Mouse (Mus musculus): ENCODE measurements around the gene Bub1b. TPM values are rescaled to one million over a fixed set of nuclear protein-coding genes. Genes with fewer than 3 reads are reported as not detected.

Bub1b gene
- total RNA-seq, 2 experiments from 2014 or later: 9.2 to 15.6 TPM

DNA sequence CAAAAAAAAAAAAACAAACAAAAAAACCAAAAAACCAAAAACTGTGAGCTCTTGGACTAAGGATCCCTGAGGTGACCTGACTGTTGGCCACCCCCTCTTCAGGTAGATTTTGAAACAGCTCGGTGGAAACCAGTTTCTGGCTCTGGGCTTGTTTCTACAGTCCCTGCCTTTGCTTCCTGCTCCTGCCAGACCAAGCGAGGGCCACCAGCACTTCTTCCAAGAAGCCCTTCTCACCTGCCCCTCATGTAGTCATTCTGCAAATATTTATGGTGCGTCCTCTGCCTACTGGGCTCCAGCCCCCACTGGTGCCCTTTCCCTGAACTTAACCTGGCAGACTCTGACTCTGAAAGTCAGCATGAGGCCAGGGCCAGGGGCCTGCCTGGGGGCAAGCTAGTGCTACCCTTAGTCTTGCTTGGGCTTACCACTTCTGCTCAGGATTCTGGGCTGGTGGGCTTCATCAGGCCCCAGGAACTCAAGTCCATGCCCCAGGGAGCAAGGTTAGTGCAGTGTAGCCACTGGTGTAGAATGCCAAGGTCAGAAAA, 67.0 kb downstream of the Bub1b start:
- DNase-seq: no peak

DNA sequence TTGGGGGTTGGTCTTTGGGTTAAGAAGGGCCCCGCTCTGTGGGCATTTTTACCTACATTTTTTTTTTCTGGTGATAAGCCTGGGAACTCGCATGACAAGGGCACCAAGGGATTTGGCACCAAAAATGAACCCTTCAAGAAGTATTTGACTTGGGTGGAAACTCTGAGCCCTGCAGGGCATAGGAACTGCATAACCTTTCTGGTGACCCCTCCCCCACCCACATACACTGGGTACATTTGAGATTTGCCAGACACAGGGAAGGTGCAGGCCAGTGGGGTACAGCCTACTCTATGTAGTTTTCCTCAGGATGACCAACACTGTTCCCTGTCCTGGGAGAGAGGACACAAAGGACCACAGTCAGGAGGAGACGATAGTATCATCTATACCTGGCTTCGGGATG, 67.6 kb downstream of the Bub1b start:
- no peak for DNase-seq

DNA sequence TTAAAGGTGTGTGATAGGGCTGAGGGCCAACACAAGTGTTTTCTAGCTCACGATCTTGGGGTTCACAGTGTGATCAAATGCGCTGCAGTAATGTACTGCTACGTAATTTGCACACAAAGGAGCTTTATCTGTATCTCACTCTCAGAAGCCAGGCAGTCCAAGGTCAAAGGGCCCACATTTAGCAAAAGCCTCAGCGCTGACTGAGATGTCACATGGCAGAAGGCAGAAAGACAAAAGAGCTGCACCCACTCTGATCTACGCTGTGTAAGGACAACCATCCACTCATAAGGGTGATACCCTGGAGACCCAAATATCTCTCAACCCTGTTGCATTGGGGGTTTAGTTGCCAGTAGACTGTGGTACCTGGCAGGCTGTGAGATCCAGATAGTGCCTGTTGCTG, 69.2 kb downstream of the Bub1b start:
- DNase-seq: no peak

DNA sequence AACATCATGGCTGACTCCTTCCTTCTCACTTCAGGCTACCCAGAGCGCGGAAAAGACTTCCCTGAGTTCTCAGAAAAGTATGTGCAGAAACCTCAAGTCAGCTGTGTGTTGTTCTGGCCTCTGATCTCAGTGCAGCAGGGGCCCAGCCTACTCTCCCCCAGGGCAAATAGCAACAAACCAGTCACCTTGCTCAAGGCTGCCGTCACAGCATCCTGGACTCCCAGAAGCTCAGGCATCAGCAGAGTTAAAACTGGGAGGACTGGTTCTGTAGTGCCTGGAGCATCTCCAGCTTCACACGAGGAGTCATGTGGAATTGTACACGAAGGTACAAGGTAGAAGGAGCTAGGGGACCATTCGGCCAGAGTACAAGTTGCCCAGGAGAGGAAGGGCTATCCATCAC, 71.2 kb downstream of the Bub1b start:
- no peak for DNase-seq

DNA sequence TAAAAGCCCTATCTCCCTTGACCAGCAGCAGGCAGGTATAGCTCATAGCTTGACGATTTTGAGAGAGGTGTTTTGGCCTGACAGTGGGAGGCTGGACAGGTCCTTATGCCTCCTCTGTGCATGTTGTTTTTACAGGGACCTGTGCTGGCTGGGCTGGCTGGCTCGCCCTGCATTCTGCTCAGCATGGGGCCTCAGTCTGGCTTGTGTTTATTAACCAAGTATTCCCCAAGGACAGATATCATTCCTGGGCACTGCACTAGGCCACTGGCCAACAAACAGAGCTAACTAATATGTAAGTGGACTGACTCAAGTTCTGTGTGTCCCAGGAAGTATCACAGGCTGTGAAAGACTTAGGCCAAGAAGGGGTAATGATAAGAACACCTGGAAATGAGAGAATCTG, 71.8 kb downstream of the Bub1b start:
- DNase-seq: no peak

DNA sequence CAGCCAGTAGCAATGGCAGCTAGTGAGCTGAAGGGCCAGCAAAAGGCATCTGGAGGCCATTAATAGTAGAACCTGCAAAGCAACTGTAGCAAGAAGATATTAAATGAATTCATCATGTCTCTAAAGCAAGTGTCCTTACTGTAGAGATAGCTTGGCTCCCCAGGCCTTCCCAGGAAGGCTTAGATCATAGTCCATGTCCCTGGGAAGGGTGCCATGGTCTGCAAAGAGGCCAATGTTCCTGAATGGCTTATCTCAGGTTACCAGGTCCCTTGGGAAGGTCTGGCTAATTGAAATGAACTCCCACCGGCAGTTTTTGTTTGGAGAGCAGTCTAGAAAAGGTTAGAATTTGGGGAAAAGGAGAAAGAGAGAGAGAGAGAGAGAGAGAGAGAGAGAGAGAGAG, 73.7 kb downstream of the Bub1b start:
- no peak for DNase-seq

DNA sequence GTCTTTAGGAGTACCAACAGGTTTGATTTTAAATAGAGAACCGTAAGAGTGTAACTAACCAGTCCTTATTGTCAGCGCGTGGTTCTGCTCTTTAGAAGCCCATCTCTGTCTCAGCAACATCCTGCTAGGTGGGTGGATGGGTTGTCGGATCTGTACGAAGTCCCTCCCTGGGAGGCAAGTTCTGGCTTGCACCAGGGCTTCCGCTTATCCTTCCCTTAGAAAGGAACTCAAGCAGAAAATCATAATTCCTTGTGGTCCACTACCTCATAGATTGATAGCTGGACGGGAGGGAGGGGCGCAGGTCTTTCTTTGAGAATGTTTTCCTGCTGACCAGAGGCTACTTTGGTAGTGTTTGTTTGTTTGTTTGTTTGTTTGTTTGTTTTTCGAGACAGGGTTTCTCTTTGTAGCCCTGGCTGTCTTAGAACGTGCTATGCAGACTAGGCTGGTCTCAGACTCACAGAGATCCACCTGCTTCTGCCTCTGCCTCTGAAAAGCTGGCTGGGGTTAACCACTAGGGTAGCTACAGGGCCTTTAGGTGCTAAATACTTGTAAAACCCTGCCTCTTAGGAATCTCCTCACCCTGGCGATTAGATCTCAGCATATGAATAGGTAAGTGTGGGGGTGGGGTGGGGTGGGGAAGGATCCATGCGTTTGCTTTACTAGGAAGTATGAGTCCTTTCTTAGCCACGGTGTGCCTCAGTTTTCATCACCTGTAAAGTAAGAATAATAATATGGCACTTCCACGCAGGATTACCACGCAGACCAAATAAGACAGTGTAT, 75.9 kb downstream of the Bub1b start:
- DNase-seq: no peak

DNA sequence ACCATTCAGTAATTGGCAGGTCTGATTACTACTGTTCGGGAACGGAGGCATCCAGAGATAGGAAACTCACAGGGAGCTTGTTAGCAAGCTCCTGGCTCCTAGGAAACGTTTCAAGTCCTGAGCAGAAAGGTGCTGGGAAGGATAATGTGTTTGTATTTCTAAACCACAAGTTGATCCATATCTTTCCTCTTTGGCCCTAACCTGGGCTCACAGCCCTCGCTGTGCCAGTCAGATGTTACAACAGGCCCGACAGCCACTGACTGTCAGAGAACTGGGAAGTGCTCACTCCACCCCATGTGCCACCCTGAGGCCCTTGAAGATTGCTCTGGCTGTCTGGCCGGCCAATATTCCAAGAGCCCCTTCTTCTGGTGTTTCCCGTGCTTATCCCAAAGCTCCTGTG, 76.5 kb downstream of the Bub1b start:
- DNase-seq: no peak

DNA sequence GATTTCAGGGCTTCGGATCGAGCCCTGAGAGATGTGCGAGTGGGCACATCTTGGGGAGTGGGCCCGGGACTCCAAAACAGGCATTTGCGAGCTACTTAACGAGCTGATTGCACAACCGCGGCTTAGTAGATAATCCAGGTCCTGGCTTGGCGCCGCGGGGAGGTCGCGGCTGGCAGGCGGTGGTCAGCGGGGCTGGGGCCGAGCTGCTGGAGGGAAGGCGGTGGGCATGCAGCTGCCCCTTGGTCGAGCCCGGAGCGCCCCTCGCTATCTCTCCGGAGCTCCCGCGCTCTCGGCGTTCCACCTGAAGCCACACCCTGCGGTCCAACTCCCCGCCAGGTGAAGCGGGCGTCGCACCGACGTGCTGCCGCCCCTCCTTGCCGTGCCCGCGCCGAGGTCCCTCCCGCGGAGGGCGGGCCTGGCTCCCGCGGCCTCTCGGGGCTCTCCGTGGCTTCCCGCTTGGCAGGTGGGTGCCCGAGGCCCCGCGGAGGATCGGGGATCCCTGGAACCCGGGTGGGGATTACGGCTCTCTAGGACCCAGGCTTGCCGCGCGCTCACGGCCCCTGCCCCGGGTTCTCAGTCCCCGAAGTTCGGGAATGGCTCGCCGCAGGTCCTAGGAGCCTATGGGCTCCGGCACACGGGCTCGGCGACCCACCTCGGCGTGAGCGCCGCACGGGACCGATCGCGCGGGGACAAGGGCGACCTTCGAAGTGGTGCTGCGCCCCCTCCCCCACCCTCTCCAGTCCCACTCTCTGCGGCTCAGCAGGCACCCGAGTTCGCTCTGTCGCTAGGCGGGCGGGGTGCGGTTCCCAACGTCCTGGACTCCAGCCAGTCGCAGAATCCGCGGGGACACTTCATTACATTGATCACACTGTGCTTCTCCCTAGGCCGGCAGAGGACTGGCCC, 79.1 kb downstream of the Bub1b start:
- peak; percentile 42 for DNase-seq

DNA sequence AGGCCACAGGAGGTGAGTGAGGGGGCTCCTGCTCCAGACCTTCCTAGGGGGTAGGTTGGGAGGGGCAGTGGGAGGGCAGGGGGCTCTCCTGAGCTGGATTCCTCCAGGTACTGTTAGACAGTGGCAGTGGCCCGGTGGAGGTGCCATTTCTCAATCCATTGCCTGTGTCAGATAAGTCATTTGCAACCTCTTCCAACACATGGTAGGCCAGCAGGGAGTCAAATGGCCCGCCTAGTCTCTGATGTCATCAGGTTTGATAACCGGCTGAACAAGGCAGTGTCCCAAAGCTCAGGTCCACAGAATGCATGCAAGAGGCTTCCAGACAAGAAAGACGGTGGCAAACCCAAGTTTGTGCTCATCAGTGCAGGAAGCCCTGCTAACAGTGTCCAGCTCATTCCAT, 79.8 kb downstream of the Bub1b start:
- no peak for DNase-seq

DNA sequence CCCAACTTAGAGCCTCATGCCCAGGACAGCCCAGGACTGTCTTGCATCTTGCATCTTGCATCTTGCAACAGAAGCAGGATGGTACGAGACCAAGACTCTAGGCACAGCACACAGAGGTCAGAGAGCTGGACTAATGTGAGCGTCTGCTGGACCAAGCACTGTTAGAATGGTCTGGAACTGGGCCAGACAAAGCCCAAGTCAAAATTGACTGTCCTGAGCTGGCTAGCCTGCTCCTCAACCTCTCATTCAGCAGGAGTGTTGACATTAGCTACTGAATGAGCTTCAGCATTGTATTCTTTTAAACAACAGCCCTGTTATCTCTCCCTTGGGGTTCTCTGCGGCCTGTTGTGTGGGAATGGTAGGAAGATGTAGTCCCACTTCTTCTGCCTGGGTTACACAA, 81.6 kb downstream of the Bub1b start:
- DNase-seq: no peak

DNA sequence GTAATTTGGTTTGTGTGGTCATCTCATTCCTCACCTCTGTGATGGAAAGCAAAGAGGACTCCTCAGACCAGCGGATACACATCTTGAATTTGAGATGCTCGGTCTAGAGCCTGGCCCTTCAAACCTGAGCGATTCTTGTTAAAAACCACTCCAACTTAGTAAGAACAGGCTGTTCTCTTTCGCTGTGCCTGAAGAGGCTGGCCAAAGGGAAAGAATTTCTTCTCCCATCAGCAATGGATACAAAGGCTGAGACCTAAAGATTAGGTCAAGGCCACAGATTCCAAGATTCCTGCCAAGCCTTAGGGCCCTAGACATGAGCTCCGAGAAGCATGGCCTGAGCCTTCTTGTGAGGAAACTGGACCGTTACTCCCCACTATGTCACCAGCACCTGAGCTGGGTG, 82.9 kb downstream of the Bub1b start:
- no peak for DNase-seq

DNA sequence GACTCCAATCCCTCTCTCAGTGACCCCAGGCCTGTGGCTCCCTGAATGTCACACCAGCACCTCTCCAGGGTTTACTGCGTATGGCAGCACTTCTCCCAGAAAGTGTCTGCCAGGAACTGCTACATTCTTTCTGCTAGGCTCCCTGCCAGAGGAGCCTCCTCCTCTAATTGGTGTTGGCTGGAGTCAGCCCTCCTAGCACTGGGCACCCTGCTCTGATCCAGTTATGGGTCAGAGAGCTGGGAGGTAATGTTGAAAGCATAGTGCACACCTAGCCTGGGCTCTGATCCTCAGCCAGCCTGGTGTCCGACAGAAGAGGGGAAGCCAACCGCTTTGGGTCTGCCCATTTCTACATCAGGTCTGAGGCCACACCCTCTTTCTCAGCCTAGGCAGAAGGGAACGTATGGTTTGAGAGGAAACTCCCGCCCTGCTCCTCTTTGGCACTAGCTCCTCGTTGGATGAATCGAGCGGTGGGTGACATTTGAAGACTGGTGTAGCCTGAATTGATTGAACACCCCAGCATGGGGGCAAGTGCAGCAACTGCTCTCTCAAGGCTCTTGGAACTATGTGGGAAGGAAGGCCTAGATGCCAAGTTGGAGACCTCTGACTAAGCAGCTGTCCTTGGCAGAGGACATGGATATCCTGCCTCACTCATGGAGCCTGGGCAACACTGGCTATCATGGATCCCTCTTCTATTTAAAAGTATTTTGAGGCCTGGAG, 84.7 kb downstream of the Bub1b start:
- no peak for DNase-seq

DNA sequence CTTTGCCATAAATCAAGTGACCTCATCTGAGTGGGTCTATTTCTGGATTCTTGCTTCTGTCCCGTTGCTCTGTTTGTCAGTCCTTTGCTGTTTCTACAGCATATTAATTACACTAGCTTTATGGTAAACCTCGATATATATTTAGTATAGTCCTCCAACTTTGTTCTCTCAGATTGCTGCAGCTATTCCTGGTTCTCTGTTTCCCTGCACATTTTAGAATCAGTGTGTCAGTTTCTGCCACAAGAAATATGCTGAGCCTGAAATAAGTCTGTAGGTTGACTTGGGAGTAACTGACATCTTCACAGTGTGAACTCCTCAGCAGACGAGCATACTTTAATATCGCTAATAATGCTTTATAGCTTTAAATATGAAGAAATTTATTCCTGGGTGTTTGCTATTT, 87.1 kb downstream of the Bub1b start:
- no peak for DNase-seq

DNA sequence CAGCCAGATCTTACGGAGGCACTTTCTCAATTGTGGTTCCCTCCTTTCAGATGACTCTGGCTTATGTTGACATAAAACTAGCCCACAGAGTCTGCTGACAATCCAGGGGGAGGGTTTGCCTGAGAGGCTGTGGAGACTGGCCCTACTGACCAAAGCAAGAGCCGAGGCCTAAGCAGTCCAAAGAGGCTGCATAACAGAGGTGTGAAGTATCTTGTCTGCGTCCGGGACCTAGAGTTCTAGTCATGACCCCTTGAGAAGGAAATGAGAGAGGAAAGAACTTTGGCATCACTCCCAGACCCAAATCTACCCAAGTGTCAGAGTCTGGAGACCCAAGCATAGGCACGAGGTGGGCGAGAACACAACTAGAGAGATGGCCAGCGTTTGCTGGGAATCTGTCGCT, 88.7 kb downstream of the Bub1b start:
- DNase-seq: no peak

DNA sequence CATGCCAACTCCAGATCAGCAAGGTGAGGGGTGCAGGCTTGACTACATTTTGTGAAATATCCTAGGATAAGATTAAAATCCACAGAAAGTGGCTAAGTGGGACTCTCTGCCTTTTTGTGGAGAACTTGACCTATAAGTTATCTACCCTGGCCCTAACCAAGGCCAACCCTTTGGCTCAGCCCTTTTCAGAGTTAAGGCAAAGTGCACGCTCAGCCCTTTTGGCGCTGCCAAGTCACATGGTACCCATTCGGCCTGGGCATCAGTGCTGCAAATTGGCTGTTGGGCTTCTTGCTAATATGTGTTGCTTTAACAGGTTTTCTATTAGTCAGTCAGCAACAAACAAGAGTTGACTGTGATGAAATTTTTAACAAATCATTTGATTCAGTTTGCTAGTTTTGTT, 89.8 kb downstream of the Bub1b start:
- DNase-seq: no peak

DNA sequence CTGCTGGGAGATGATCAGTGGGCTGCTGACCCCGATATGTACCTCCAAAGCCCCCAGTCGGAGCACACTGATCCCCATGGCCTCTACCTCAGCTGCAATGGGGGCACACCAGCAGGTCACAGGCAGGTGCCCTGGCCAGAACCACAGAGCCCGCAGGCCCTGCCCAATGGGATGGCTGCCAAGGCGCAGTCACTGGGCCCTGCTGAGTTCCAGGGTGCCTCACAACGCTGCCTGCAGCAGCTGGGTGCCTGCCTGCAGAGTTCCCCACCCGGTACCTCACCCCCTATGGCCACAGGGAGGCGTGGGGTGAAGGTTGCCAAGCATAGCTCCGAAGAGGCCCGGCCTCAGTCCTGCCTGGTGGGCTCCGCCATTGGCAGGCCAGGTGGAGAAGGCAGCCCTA, 91.9 kb downstream of the Bub1b start:
- DNase-seq: no peak

Other genes starting within 250 kb of the Bub1b start
- under 1 TPM; 0.31 to 0.38 TPM for gene Gpr176, start 224.8 kb upstream of the Bub1b start, total RNA-seq (2021)
- gene Eif2ak4, start 209.6 kb upstream of the Bub1b start, total RNA-seq (2021): 1 to 10 TPM; 5.4 to 8.1 TPM
- gene Srp14, start 118.5 kb upstream of the Bub1b start, total RNA-seq (2021): 100 to 1,000 TPM; 148 to 154 TPM
- 10 to 100 TPM; 14.5 to 15.7 TPM for gene Bmf, start 48.5 kb upstream of the Bub1b start, total RNA-seq (2021)
- gene Pak6, start 65.1 kb downstream of the Bub1b start, total RNA-seq (2021): under 1 TPM; 0.33 to 0.43 TPM
- gene Ankrd63, start 105.8 kb downstream of the Bub1b start, total RNA-seq (2021): under 1 TPM in 1 of 2 experiments, not detected in 1; 0.09 TPM
- 1 to 10 TPM in 1 of 2 experiments, under 1 TPM in 1; 0.40 to 1.1 TPM for gene Plcb2, start 130.2 kb downstream of the Bub1b start, total RNA-seq (2021)
- gene Inafm2, start 147.5 kb downstream of the Bub1b start, total RNA-seq (2021): 1 to 10 TPM; 6.0 to 8.6 TPM
- gene Ccdc9b, start 164.4 kb downstream of the Bub1b start, total RNA-seq (2021): 1 to 10 TPM; 5.7 to 8.5 TPM
- gene Phgr1, start 174.6 kb downstream of the Bub1b start, total RNA-seq (2021): not detected
- gene Disp2, start 181.5 kb downstream of the Bub1b start, total RNA-seq (2021): under 1 TPM; 0.34 to 0.35 TPM
- gene Knstrn, start 215.8 kb downstream of the Bub1b start, total RNA-seq (2021): 10 to 100 TPM in 1 of 2 experiments, 1 to 10 TPM in 1; 9.4 to 10.0 TPM